Mouse (Mus musculus) thymus, adult 2 months (tissue): ENCODE results near the gene Arpc3. TPM values are rescaled to one million over a fixed set of nuclear protein-coding genes. Genes with fewer than 3 reads are reported as not detected.

Experiments used
- DNase-seq: peaks from one replicate; pipeline ENCODE4 v3.0.0; 2021
- H3K27ac ChIP-seq: fragments of 200-500 bp; 2 replicates; pipeline ENCODE4 v1.5.1; 2012; ENCODE audit warnings: low read length, control low read depth; ENCODE audit not compliant: control insufficient read depth, insufficient read depth
- H3K27me3 ChIP-seq: fragments of 200-500 bp; 2 replicates; pipeline ENCODE4 v1.6.1; 2012; ENCODE audit warnings: mild to moderate bottlenecking, low read length, moderate library complexity, mixed read lengths; ENCODE audit not compliant: control insufficient read depth, insufficient read depth
- H3K36me3 ChIP-seq: fragments of 200-500 bp; 2 replicates; pipeline ENCODE4 v1.6.1; 2012; ENCODE audit warnings: mild to moderate bottlenecking, low read length, moderate library complexity; ENCODE audit not compliant: control insufficient read depth, insufficient read depth
- H3K4me1 ChIP-seq: fragments of 200-500 bp; replicated peaks from 2 replicates; pipeline ENCODE4 v1.6.1; 2012; ENCODE audit warnings: low read length; ENCODE audit not compliant: control insufficient read depth, insufficient read depth
- H3K4me3 ChIP-seq: fragments of 200-500 bp; 2 replicates; pipeline ENCODE4 v1.5.1; 2012; ENCODE audit warnings: mild to moderate bottlenecking, low read length, control low read depth, moderate library complexity; ENCODE audit not compliant: control insufficient read depth, insufficient read depth
- CTCF ChIP-seq: fragments of 200-500 bp; IDR thresholded peaks from 2 replicates; pipeline ENCODE4 v1.5.1; 2012; ENCODE audit warnings: mild to moderate bottlenecking, control low read depth, low read length, moderate library complexity, borderline replicate concordance; ENCODE audit not compliant: control insufficient read depth, poor library complexity, insufficient read depth; ENCODE audit errors: extremely low read depth
- POLR2A ChIP-seq: fragments of 200-500 bp; IDR thresholded peaks from 2 replicates; pipeline ENCODE4 v1.6.1; 2012; ENCODE audit warnings: mild to moderate bottlenecking, low read length, control low read depth, moderate library complexity; ENCODE audit not compliant: control insufficient read depth, poor library complexity, insufficient read depth; ENCODE audit errors: extremely low read depth
- WGBS: fragments of 180-500 bp; shearing (Covaris S2); methylation state at CpG from one replicate; pipeline ENCODE4 v1.1.7; 2018; 5-methylcytosine and 5-hydroxymethylcytosine counted together
- polyA plus RNA-seq: library from polyadenylated mRNA; depleted of rRNA; stranded (reverse); fragments of >200 nt; gene quantifications from 2 replicates; pipeline ENCODE4 v1.2.3, GENCODE M21; 2012

Gene Arpc3
- polyA plus RNA-seq, 1 experiment: 224 TPM

- WGBS: 23% methylated on average over 10 of the region's 10 CpGs
- H3K36me3 ChIP-seq: peaks cover 17% of the 10 kb centered on the region
- H3K4me3 ChIP-seq: no peak overlapping the region
- peak; percentile 47 for DNase-seq
- peaks cover 41% of the 10 kb centered on the region for H3K4me1 ChIP-seq
- H3K27ac ChIP-seq: peak overlapping the region; percentile 69; the same call in 1 of the 2 replicates
- no peaks in the 10 kb centered on the region for H3K27me3 ChIP-seq
- TF ChIP-seq CTCF (no peak), POLR2A (no peak)
These were observed 5.1 kb downstream of the Arpc3 start for GRCm38 (mm10) chr5:122396791-122397190.

GRCm38 (mm10) chr5:122397495-122397894 lies 5.8 kb downstream of the Arpc3 start:
- Histone ChIP-seq H3K27ac (peak overlapping the region; percentile 69), H3K4me3 (no peak overlapping the region), H3K36me3 (peaks cover 24% of the 10 kb centered on the region), H3K27me3 (no peaks in the 10 kb centered on the region), H3K4me1 (peaks cover 41% of the 10 kb centered on the region)
- TF ChIP-seq CTCF (no peak), POLR2A (no peak)
- 42% methylated on average over 8 of the region's 8 CpGs for WGBS
- no peak for DNase-seq

- no peak overlapping the region for H3K27ac ChIP-seq
- H3K4me1 ChIP-seq: peaks cover 34% of the 10 kb centered on the region
- DNase-seq: no peak
- no peak for TF ChIP-seq POLR2A
- no peak for TF ChIP-seq CTCF
- no peak overlapping the region for H3K4me3 ChIP-seq
- WGBS: 94% methylated on average over 8 of the region's 8 CpGs
- no peaks in the 10 kb centered on the region for H3K27me3 ChIP-seq
- peaks cover 48% of the 10 kb centered on the region for H3K36me3 ChIP-seq
These were observed 8.2 kb downstream of the Arpc3 start for GRCm38 (mm10) chr5:122399871-122400270.

GRCm38 (mm10) chr5:122400628-122401302 lies 9.1 kb downstream of the Arpc3 start:
- DNase-seq: no peak
- TF ChIP-seq POLR2A (no peak), CTCF (no peak)
- no peak overlapping the region for H3K4me3 ChIP-seq
- peak overlapping the region; percentile 37; the same call in 1 of the 2 replicates for H3K27ac ChIP-seq
- WGBS: 67% methylated on average over 18 of the region's 18 CpGs
- peaks cover 29% of the 10 kb centered on the region for H3K4me1 ChIP-seq
- no peaks in the 10 kb centered on the region for H3K27me3 ChIP-seq
- H3K36me3 ChIP-seq: peaks cover 57% of the 10 kb centered on the region

- no peak overlapping the region; the same call in 1 of the 2 replicates for H3K27ac ChIP-seq
- peak; percentile 75 for DNase-seq
These were observed 9.6 kb downstream of the Arpc3 start for GRCm38 (mm10) chr5:122401303-122401640.

GRCm38 (mm10) chr5:122402160-122402559 lies 10.5 kb downstream of the Arpc3 start:
- peaks cover 22% of the 10 kb centered on the region for H3K4me1 ChIP-seq
- no peak overlapping the region for H3K27ac ChIP-seq
- no peaks in the 10 kb centered on the region for H3K27me3 ChIP-seq
- TF ChIP-seq CTCF: no peak
- TF ChIP-seq POLR2A: no peak
- no peak overlapping the region for H3K4me3 ChIP-seq
- 95% methylated on average over 13 of the region's 13 CpGs for WGBS
- peaks cover 70% of the 10 kb centered on the region for H3K36me3 ChIP-seq
- no peak for DNase-seq

More at GRCm38 (mm10) chr5:122401303-122401640, 9.6 kb downstream of the Arpc3 start:
- WGBS: 6% methylated on average over 8 of the region's 8 CpGs
- no peak overlapping the region for H3K4me3 ChIP-seq
- no peaks in the 10 kb centered on the region for H3K27me3 ChIP-seq
- TF ChIP-seq CTCF: peak; percentile 97
- no peak for TF ChIP-seq POLR2A
- peaks cover 29% of the 10 kb centered on the region for H3K4me1 ChIP-seq
- H3K36me3 ChIP-seq: peaks cover 62% of the 10 kb centered on the region
